Mouse (Mus musculus) right cerebral cortex, postnatal 4 days (tissue): ENCODE data around the gene Gtf3c4.

Experiments used
- DNase-seq: peaks from one replicate; pipeline ENCODE4 v3.0.0-alpha.2; 2022

Gtf3c4 gene

GRCm38 (mm10) chr2:28798390-28798789 lies 41.8 kb downstream of the Gtf3c4 start:
- peak; percentile 34 for DNase-seq

- DNase-seq, result peak; percentile 20
These were observed 42.6 kb downstream of the Gtf3c4 start for GRCm38 (mm10) chr2:28797490-28798106.

GRCm38 (mm10) chr2:28796298-28796697 lies 43.9 kb downstream of the Gtf3c4 start:
- no peak for DNase-seq

GRCm38 (mm10) chr2:28794623-28795022 lies 45.5 kb downstream of the Gtf3c4 start:
- DNase-seq, result no peak

- DNase-seq, result peak; percentile 31
These were observed 47.1 kb downstream of the Gtf3c4 start for GRCm38 (mm10) chr2:28792931-28793610.

GRCm38 (mm10) chr2:28787067-28787619 lies 53.0 kb downstream of the Gtf3c4 start:
- DNase-seq, result no peak

GRCm38 (mm10) chr2:28786355-28787066 lies 53.6 kb downstream of the Gtf3c4 start:
- no peak for DNase-seq

GRCm38 (mm10) chr2:28781310-28781709 lies 58.9 kb downstream of the Gtf3c4 start:
- DNase-seq, result no peak

GRCm38 (mm10) chr2:28780001-28780782 lies 60.0 kb downstream of the Gtf3c4 start:
- no peak for DNase-seq

GRCm38 (mm10) chr2:28776728-28777127 lies 63.4 kb downstream of the Gtf3c4 start:
- no peak for DNase-seq

- DNase-seq, result no peak
These were observed 66.1 kb downstream of the Gtf3c4 start for GRCm38 (mm10) chr2:28774073-28774472.
